Mouse (Mus musculus) intestine, embryonic 15.5 days (tissue): ENCODE data around the gene Pglyrp2. TPM values are rescaled to one million over a fixed set of nuclear protein-coding genes. Genes with fewer than 3 reads are reported as not detected.

ENCODE experiments used
- ATAC-seq: fragments of 200-750 bp; cut with Nextera tagmentation; 2 replicates; pipeline ENCODE4 v1.8.0; 2017; ENCODE audit warnings: moderate TSS enrichment, moderate library complexity
- H3K27ac ChIP-seq: fragments of 300-500 bp; sonication (generic); 2 replicates; pipeline ENCODE4 v1.5.1; 2015; ENCODE audit warnings: mild to moderate bottlenecking, inconsistent platforms
- H3K27me3 ChIP-seq: fragments of 300-500 bp; sonication (generic); replicated peaks from 2 replicates; pipeline ENCODE4 v1.6.1; 2015; ENCODE audit warnings: inconsistent platforms
- H3K36me3 ChIP-seq: fragments of 300-500 bp; sonication (generic); 2 replicates; pipeline ENCODE4 v1.6.1; 2015; ENCODE audit warnings: inconsistent platforms
- H3K4me1 ChIP-seq: fragments of 300-500 bp; sonication (generic); replicated peaks from 2 replicates; pipeline ENCODE4 v1.6.1; 2015; ENCODE audit warnings: inconsistent platforms
- H3K4me2 ChIP-seq: fragments of 300-500 bp; sonication (generic); replicated peaks from 2 replicates; pipeline ENCODE4 v1.6.1; 2015; ENCODE audit warnings: mild to moderate bottlenecking, inconsistent platforms
- H3K4me3 ChIP-seq: fragments of 300-500 bp; sonication (generic); replicated peaks from 2 replicates; pipeline ENCODE4 v1.5.1; 2015; ENCODE audit warnings: inconsistent platforms
- H3K9ac ChIP-seq: fragments of 300-500 bp; sonication (generic); 2 replicates; pipeline ENCODE4 v1.6.1; 2015; ENCODE audit warnings: inconsistent platforms
- H3K9me3 ChIP-seq: fragments of 300-500 bp; sonication (generic); 2 replicates; pipeline ENCODE4 v1.6.1; 2016; ENCODE audit warnings: inconsistent platforms
- WGBS: fragments of 180-500 bp; shearing (Covaris S2); methylation state at CpG from one replicate; pipeline ENCODE4 v1.1.7; 2015; 5-methylcytosine and 5-hydroxymethylcytosine counted together
- polyA plus RNA-seq: library from polyadenylated mRNA; unstranded; fragments of >200 nt; fragmentation: Nextera tagmentation; extraction: Ambion mirVana; gene quantifications from 2 replicates; pipeline ENCODE4 v1.2.1, GENCODE M21; 2015

Pglyrp2 gene
- 0.28 and 0.40 TPM in 2 replicates for polyA plus RNA-seq

- Histone ChIP-seq H3K4me1 (no peaks in the 10 kb centered on the region), H3K9me3 (no peaks in the 10 kb centered on the region), H3K4me2 (no peak within 1 kb of the TSS), H3K4me3 (no peak within 1 kb of the TSS), H3K27me3 (no peaks in the 10 kb centered on the region), H3K9ac (no peak within 1 kb of the TSS), H3K36me3 (no peaks in the 10 kb centered on the region), H3K27ac (no peak within 1 kb of the TSS)
- 80% methylated on average over 2 of the region's 2 CpGs for WGBS
- ATAC-seq = no peak
These were observed at the start of gene Pglyrp2 for GRCm38 (mm10) chr17:32424034-32424433. Pglyrp2 (minus strand) TSS chr17:32424167.

GRCm38 (mm10) chr17:32472176-32472575 is 48.2 kb upstream of the Pglyrp2 start:
- no peaks in the 10 kb centered on the region for H3K36me3 ChIP-seq
- H3K27ac ChIP-seq = no peak overlapping the region
- ATAC-seq = no peak
- no peaks in the 10 kb centered on the region for H3K9me3 ChIP-seq
- H3K4me1 ChIP-seq = no peaks in the 10 kb centered on the region
- no peak overlapping the region for H3K4me3 ChIP-seq
- no peak overlapping the region for H3K4me2 ChIP-seq
- H3K9ac ChIP-seq = no peak overlapping the region
- H3K27me3 ChIP-seq = no peaks in the 10 kb centered on the region; the same call in 1 of the 2 replicates
- WGBS = 55% methylated on average over 7 of the region's 7 CpGs

GRCm38 (mm10) chr17:32470795-32471194 is 46.8 kb upstream of the Pglyrp2 start:
- Histone ChIP-seq H3K36me3 (no peaks in the 10 kb centered on the region), H3K27me3 (no peaks in the 10 kb centered on the region; the same call in 1 of the 2 replicates), H3K4me2 (no peak overlapping the region), H3K9me3 (no peaks in the 10 kb centered on the region), H3K4me1 (no peaks in the 10 kb centered on the region), H3K4me3 (no peak overlapping the region), H3K27ac (no peak overlapping the region), H3K9ac (no peak overlapping the region)
- 83% methylated on average over 4 of the region's 4 CpGs for WGBS
- no peak for ATAC-seq

GRCm38 (mm10) chr17:32468494-32468893 is 44.5 kb upstream of the Pglyrp2 start:
- Histone ChIP-seq H3K36me3 (no peaks in the 10 kb centered on the region), H3K4me1 (no peaks in the 10 kb centered on the region), H3K9ac (no peak overlapping the region), H3K27me3 (no peaks in the 10 kb centered on the region; the same call in 1 of the 2 replicates), H3K9me3 (no peaks in the 10 kb centered on the region), H3K27ac (no peak overlapping the region), H3K4me2 (no peak overlapping the region), H3K4me3 (no peak overlapping the region)
- WGBS = 46% methylated on average over 7 of the region's 7 CpGs
- peak; percentile 80 for ATAC-seq

DNA sequence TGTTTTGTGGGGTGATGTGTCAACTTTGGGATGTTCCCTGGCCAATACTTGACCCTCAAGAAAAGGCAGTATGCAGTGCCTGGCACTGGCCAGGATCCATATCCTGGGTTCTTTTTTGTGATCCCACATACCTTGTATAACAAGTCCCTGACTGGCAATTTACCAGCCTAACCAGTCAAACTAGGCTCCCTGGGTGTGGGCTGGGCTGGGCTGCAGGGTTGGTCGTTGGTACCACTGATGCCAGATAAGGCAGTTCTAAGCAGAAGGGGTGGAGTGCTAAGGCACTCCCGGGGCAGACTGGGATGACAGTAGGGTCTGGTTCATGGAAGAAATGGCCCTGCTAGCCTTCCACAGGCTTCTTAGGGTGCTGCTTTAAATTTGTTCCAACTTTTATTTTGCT is 31.0 kb upstream of the Pglyrp2 start:
- no peak overlapping the region for H3K4me2 ChIP-seq
- peaks cover 4% of the 10 kb centered on the region for H3K4me1 ChIP-seq
- H3K9me3 ChIP-seq = no peaks in the 10 kb centered on the region
- WGBS = 45% methylated on average over 2 of the region's 2 CpGs
- H3K36me3 ChIP-seq = no peaks in the 10 kb centered on the region
- H3K27ac ChIP-seq = no peak overlapping the region
- ATAC-seq = no peak
- no peak overlapping the region for H3K4me3 ChIP-seq
- no peak overlapping the region for H3K9ac ChIP-seq
- H3K27me3 ChIP-seq = peaks cover 17% of the 10 kb centered on the region

- peaks cover 17% of the 10 kb centered on the region for H3K27me3 ChIP-seq
- no peaks in the 10 kb centered on the region for H3K9me3 ChIP-seq
- no peak overlapping the region for H3K27ac ChIP-seq
- H3K4me1 ChIP-seq = peaks cover 4% of the 10 kb centered on the region
- H3K4me3 ChIP-seq = no peak overlapping the region
- no peaks in the 10 kb centered on the region for H3K36me3 ChIP-seq
- no peak for ATAC-seq
- WGBS = 75% methylated on average over 4 of the region's 4 CpGs
- H3K9ac ChIP-seq = no peak overlapping the region
- H3K4me2 ChIP-seq = no peak overlapping the region
These were observed 30.2 kb upstream of the Pglyrp2 start for GRCm38 (mm10) chr17:32454188-32454587.

GRCm38 (mm10) chr17:32452482-32452881 is 28.5 kb upstream of the Pglyrp2 start, which contains the start of gene Cyp4f39:
Cyp4f39 (plus strand) TSS chr17:32452723.
- H3K4me1 ChIP-seq = peaks cover 4% of the 10 kb centered on the region
- H3K27me3 ChIP-seq = peaks cover 17% of the 10 kb centered on the region
- peak; percentile 62; the same call in 1 of the 2 replicates for ATAC-seq
- no peak within 1 kb of the TSS for H3K27ac ChIP-seq
- H3K4me3 ChIP-seq = peak within 1 kb of the TSS; percentile 18; the same call in 1 of the 2 replicates
- peak within 1 kb of the TSS; percentile 63 for H3K4me2 ChIP-seq
- WGBS = 2% methylated on average over 19 of the region's 19 CpGs
- no peaks in the 10 kb centered on the region for H3K36me3 ChIP-seq
- no peak within 1 kb of the TSS for H3K9ac ChIP-seq
- H3K9me3 ChIP-seq = no peaks in the 10 kb centered on the region

- ATAC-seq = no peak
- peaks cover 4% of the 10 kb centered on the region for H3K4me1 ChIP-seq
- no peak overlapping the region for H3K4me2 ChIP-seq
- H3K36me3 ChIP-seq = no peaks in the 10 kb centered on the region
- no peak overlapping the region for H3K4me3 ChIP-seq
- 38% methylated on average over 2 of the region's 2 CpGs for WGBS
- H3K9ac ChIP-seq = no peak overlapping the region
- H3K27me3 ChIP-seq = peaks cover 17% of the 10 kb centered on the region
- no peaks in the 10 kb centered on the region for H3K9me3 ChIP-seq
- no peak overlapping the region for H3K27ac ChIP-seq
These were observed 27.0 kb upstream of the Pglyrp2 start for GRCm38 (mm10) chr17:32450844-32451537.

DNA sequence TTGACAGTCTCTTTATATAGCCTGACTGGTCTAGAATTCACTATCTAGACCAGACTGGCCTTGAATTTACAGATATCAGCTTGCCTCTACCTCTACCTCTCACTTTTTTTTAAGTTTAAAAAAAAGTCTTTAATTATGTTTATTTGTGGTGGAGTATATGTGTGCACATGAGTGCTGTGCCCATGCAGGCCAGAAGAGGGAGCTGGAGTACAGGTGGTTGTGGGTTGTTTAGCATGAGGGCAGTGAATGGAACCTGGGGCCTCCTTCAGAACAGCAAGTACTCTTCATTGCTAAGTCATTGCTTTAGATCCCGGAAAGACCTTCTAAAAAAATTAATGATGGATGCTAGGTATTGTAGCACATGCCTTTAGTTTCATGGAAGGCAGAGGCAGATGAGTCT is 25.1 kb upstream of the Pglyrp2 start:
- H3K27me3 ChIP-seq = peaks cover 16% of the 10 kb centered on the region
- H3K9ac ChIP-seq = no peak overlapping the region
- ATAC-seq = no peak
- no peak overlapping the region for H3K27ac ChIP-seq
- no peaks in the 10 kb centered on the region for H3K9me3 ChIP-seq
- H3K36me3 ChIP-seq = no peaks in the 10 kb centered on the region
- 91% methylated on average over 1 of the region's 1 CpGs for WGBS
- H3K4me3 ChIP-seq = no peak overlapping the region
- H3K4me2 ChIP-seq = no peak overlapping the region
- peaks cover 4% of the 10 kb centered on the region for H3K4me1 ChIP-seq

DNA sequence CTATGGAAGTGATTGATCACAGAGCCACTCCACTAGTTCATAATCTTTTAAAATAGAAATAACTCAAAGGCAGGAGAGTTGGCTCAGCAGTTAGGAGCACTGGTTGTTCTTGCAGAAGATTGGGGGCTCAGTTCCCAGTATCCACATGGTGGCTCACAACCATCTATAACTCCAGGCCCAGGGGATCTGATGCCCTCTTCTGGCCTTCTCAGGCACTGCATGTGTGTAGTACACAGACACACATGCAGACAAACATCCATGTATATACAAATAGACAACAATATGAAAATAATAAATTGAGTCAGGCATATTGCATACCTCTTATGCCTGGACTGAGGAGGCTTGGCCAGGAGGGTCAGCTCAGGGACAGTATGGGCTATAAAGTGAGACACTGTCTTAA is 23.2 kb upstream of the Pglyrp2 start:
- no peak for ATAC-seq
- Histone ChIP-seq H3K9ac (no peak overlapping the region), H3K4me3 (no peak overlapping the region), H3K27ac (no peak overlapping the region), H3K4me2 (no peak overlapping the region), H3K27me3 (peaks cover 1% of the 10 kb centered on the region; the same call in 1 of the 2 replicates), H3K36me3 (no peaks in the 10 kb centered on the region), H3K4me1 (no peaks in the 10 kb centered on the region), H3K9me3 (no peaks in the 10 kb centered on the region)

GRCm38 (mm10) chr17:32445016-32445415 is 21.0 kb upstream of the Pglyrp2 start:
- Histone ChIP-seq H3K27ac (no peak overlapping the region), H3K4me2 (no peak overlapping the region), H3K9me3 (no peaks in the 10 kb centered on the region), H3K9ac (no peak overlapping the region), H3K4me1 (no peaks in the 10 kb centered on the region), H3K4me3 (no peak overlapping the region), H3K36me3 (no peaks in the 10 kb centered on the region), H3K27me3 (no peaks in the 10 kb centered on the region)
- no peak for ATAC-seq
- 68% methylated on average over 5 of the region's 5 CpGs for WGBS

- no peak for ATAC-seq
- Histone ChIP-seq H3K36me3 (no peaks in the 10 kb centered on the region), H3K9me3 (no peaks in the 10 kb centered on the region), H3K27me3 (no peaks in the 10 kb centered on the region), H3K4me1 (no peaks in the 10 kb centered on the region), H3K4me2 (no peak overlapping the region), H3K27ac (no peak overlapping the region), H3K4me3 (no peak overlapping the region), H3K9ac (no peak overlapping the region)
- 73% methylated on average over 6 of the region's 6 CpGs for WGBS
These were observed 19.3 kb upstream of the Pglyrp2 start for GRCm38 (mm10) chr17:32443245-32443644.

- no peak overlapping the region for H3K4me2 ChIP-seq
- no peaks in the 10 kb centered on the region for H3K36me3 ChIP-seq
- WGBS = 89% methylated on average over 4 of the region's 4 CpGs
- no peaks in the 10 kb centered on the region for H3K4me1 ChIP-seq
- no peaks in the 10 kb centered on the region for H3K27me3 ChIP-seq
- no peak overlapping the region for H3K27ac ChIP-seq
- H3K9me3 ChIP-seq = no peaks in the 10 kb centered on the region
- no peak overlapping the region for H3K9ac ChIP-seq
- no peak overlapping the region for H3K4me3 ChIP-seq
- ATAC-seq = no peak
These were observed 13.1 kb upstream of the Pglyrp2 start for GRCm38 (mm10) chr17:32437106-32437505.
